Mouse (Mus musculus) adrenal gland (tissue): ENCODE results near the gene Gm49318.

Source experiments
- microRNA-seq, 2 experiments: library from miRNA; unstranded; fragments of <30 nt; microRNA quantifications; one replicate each; pipeline ENCODE4; 2019

Gm49318 gene

Small RNA genes within 50 kb of the gene (microRNA-seq; reads per million reads assigned to microRNA genes)
- gene Mir7084 = 0.11 to 0.12 reads per million in 2 experiments
